Mouse (Mus musculus): ENCODE measurements at regions not wholly inside any gene's neighbourhood (a gene's known extent, or its start where the extent isn't known, plus 50 kb on each side); places are given as distances from the start of the nearest gene placed in this dataset.

- H3K36me3 ChIP-seq (replicated peaks) = no peaks in the 10 kb centered on the region
- no peak overlapping the region for H3K27ac ChIP-seq (replicated peaks)
- no peak for ATAC-seq (ENCODE audit: insufficient read depth)
Measured at GRCm38 (mm10) chr3:60267416-60268174, 185.9 kb downstream of the Sucnr1 start.

GRCm38 (mm10) chr3:60270463-60270862 is 188.8 kb downstream of the Sucnr1 start:
- H3K4me1 ChIP-seq (replicated peaks) = no peaks in the 10 kb centered on the region
- 47% methylated on average over 1 of the region's 1 CpGs for WGBS (ENCODE audit: insufficient replicate concordance)
- H3K9ac ChIP-seq = no peak overlapping the region
- no peak for ATAC-seq (ENCODE audit: insufficient read depth)
- no peak overlapping the region for H3K27ac ChIP-seq (replicated peaks)
- no peak overlapping the region for H3K4me3 ChIP-seq (replicated peaks)
- no peaks in the 10 kb centered on the region for H3K27me3 ChIP-seq
- no peak overlapping the region for H3K4me2 ChIP-seq
- H3K9me3 ChIP-seq (replicated peaks) = no peaks in the 10 kb centered on the region
- no peaks in the 10 kb centered on the region for H3K36me3 ChIP-seq (replicated peaks)

More at GRCm38 (mm10) chr3:60267416-60268174, 185.9 kb downstream of the Sucnr1 start:
- H3K4me3 ChIP-seq (replicated peaks) = no peak overlapping the region
- no peaks in the 10 kb centered on the region for H3K9me3 ChIP-seq (replicated peaks)
- no peaks in the 10 kb centered on the region for H3K27me3 ChIP-seq
- H3K4me1 ChIP-seq (replicated peaks) = no peaks in the 10 kb centered on the region
- H3K4me2 ChIP-seq = no peak overlapping the region
- H3K9ac ChIP-seq = no peak overlapping the region

- 55% methylated on average over 1 of the region's 1 CpGs for WGBS (ENCODE audit: insufficient replicate concordance)
- Histone ChIP-seq H3K9me3 (replicated peaks) (no peaks in the 10 kb centered on the region), H3K27ac (replicated peaks) (no peak overlapping the region), H3K4me3 (replicated peaks) (no peak overlapping the region), H3K4me1 (replicated peaks) (no peaks in the 10 kb centered on the region), H3K36me3 (replicated peaks) (no peaks in the 10 kb centered on the region), H3K27me3 (no peaks in the 10 kb centered on the region), H3K4me2 (no peak overlapping the region), H3K9ac (no peak overlapping the region)
- no peak for ATAC-seq (ENCODE audit: insufficient read depth)
Measured at GRCm38 (mm10) chr3:60273744-60274143, 192.1 kb downstream of the Sucnr1 start.

GRCm38 (mm10) chr3:60275249-60275838 is 193.7 kb downstream of the Sucnr1 start:
- no peak overlapping the region for H3K4me3 ChIP-seq (replicated peaks)
- no peaks in the 10 kb centered on the region for H3K9me3 ChIP-seq (replicated peaks)
- no peaks in the 10 kb centered on the region for H3K36me3 ChIP-seq (replicated peaks)
- no peak for ATAC-seq (ENCODE audit: insufficient read depth)
- H3K27me3 ChIP-seq = no peaks in the 10 kb centered on the region
- no peak overlapping the region for H3K9ac ChIP-seq
- WGBS (ENCODE audit: insufficient replicate concordance) = 64% methylated on average over 6 of the region's 6 CpGs
- H3K4me2 ChIP-seq = no peak overlapping the region
- H3K4me1 ChIP-seq (replicated peaks) = no peaks in the 10 kb centered on the region
- no peak overlapping the region for H3K27ac ChIP-seq (replicated peaks)

- H3K9ac ChIP-seq = no peak overlapping the region
- no peaks in the 10 kb centered on the region for H3K9me3 ChIP-seq (replicated peaks)
- H3K4me2 ChIP-seq = no peak overlapping the region
- H3K4me1 ChIP-seq (replicated peaks) = no peaks in the 10 kb centered on the region
- H3K36me3 ChIP-seq (replicated peaks) = no peaks in the 10 kb centered on the region
- no peak overlapping the region for H3K27ac ChIP-seq (replicated peaks)
- WGBS (ENCODE audit: insufficient replicate concordance) = 72% methylated on average over 1 of the region's 1 CpGs
- no peak for ATAC-seq (ENCODE audit: insufficient read depth)
- H3K4me3 ChIP-seq (replicated peaks) = no peak overlapping the region
- H3K27me3 ChIP-seq = no peaks in the 10 kb centered on the region
Measured at GRCm38 (mm10) chr3:60277791-60278190, 194.8 kb upstream of the Mbnl1 start.

GRCm38 (mm10) chr3:60281229-60281628 is 191.4 kb upstream of the Mbnl1 start:
- Histone ChIP-seq H3K4me3 (replicated peaks) (no peak overlapping the region), H3K27ac (replicated peaks) (no peak overlapping the region), H3K4me1 (replicated peaks) (no peaks in the 10 kb centered on the region), H3K4me2 (no peak overlapping the region), H3K27me3 (no peaks in the 10 kb centered on the region), H3K36me3 (replicated peaks) (no peaks in the 10 kb centered on the region), H3K9ac (no peak overlapping the region), H3K9me3 (replicated peaks) (no peaks in the 10 kb centered on the region)
- ATAC-seq (ENCODE audit: insufficient read depth) = no peak

- Histone ChIP-seq H3K9ac (no peak overlapping the region), H3K9me3 (replicated peaks) (no peaks in the 10 kb centered on the region), H3K4me1 (replicated peaks) (no peaks in the 10 kb centered on the region), H3K36me3 (replicated peaks) (no peaks in the 10 kb centered on the region), H3K27ac (replicated peaks) (no peak overlapping the region), H3K4me3 (replicated peaks) (no peak overlapping the region), H3K4me2 (no peak overlapping the region), H3K27me3 (no peaks in the 10 kb centered on the region)
- 37% methylated on average over 3 of the region's 3 CpGs for WGBS (ENCODE audit: insufficient replicate concordance)
- ATAC-seq (ENCODE audit: insufficient read depth) = no peak
Measured at GRCm38 (mm10) chr3:60281959-60282495, 190.6 kb upstream of the Mbnl1 start.

GRCm38 (mm10) chr3:60292142-60292541 is 180.5 kb upstream of the Mbnl1 start:
- 67% methylated on average over 2 of the region's 2 CpGs for WGBS (ENCODE audit: insufficient replicate concordance)
- H3K9ac ChIP-seq = no peak overlapping the region
- H3K27me3 ChIP-seq = no peaks in the 10 kb centered on the region
- H3K4me3 ChIP-seq (replicated peaks) = no peak overlapping the region
- H3K9me3 ChIP-seq (replicated peaks) = no peaks in the 10 kb centered on the region
- H3K4me1 ChIP-seq (replicated peaks) = no peaks in the 10 kb centered on the region
- no peak overlapping the region for H3K27ac ChIP-seq (replicated peaks)
- H3K36me3 ChIP-seq (replicated peaks) = no peaks in the 10 kb centered on the region
- ATAC-seq (ENCODE audit: insufficient read depth) = no peak
- no peak overlapping the region for H3K4me2 ChIP-seq

- Histone ChIP-seq H3K4me2 (no peak overlapping the region), H3K9me3 (replicated peaks) (no peaks in the 10 kb centered on the region), H3K4me3 (replicated peaks) (no peak overlapping the region), H3K9ac (no peak overlapping the region), H3K4me1 (replicated peaks) (no peaks in the 10 kb centered on the region), H3K27ac (replicated peaks) (no peak overlapping the region), H3K27me3 (no peaks in the 10 kb centered on the region), H3K36me3 (replicated peaks) (no peaks in the 10 kb centered on the region)
- 67% methylated on average over 2 of the region's 2 CpGs for WGBS (ENCODE audit: insufficient replicate concordance)
- no peak for ATAC-seq (ENCODE audit: insufficient read depth)
Measured at GRCm38 (mm10) chr3:60292940-60293339, 179.7 kb upstream of the Mbnl1 start.

GRCm38 (mm10) chr3:60305399-60305798 is 167.2 kb upstream of the Mbnl1 start:
- Histone ChIP-seq H3K4me2 (no peak overlapping the region), H3K27me3 (no peaks in the 10 kb centered on the region), H3K4me3 (replicated peaks) (no peak overlapping the region), H3K36me3 (replicated peaks) (no peaks in the 10 kb centered on the region), H3K9ac (no peak overlapping the region), H3K27ac (replicated peaks) (no peak overlapping the region), H3K4me1 (replicated peaks) (no peaks in the 10 kb centered on the region), H3K9me3 (replicated peaks) (no peaks in the 10 kb centered on the region)
- ATAC-seq (ENCODE audit: insufficient read depth) = no peak
- 78% methylated on average over 3 of the region's 3 CpGs for WGBS (ENCODE audit: insufficient replicate concordance)

GRCm38 (mm10) chr3:60310402-60310801 is 162.2 kb upstream of the Mbnl1 start:
- Histone ChIP-seq H3K27ac (replicated peaks) (no peak overlapping the region), H3K4me1 (replicated peaks) (no peaks in the 10 kb centered on the region), H3K9ac (no peak overlapping the region), H3K9me3 (replicated peaks) (no peaks in the 10 kb centered on the region), H3K36me3 (replicated peaks) (no peaks in the 10 kb centered on the region), H3K4me2 (no peak overlapping the region), H3K27me3 (no peaks in the 10 kb centered on the region), H3K4me3 (replicated peaks) (no peak overlapping the region)
- ATAC-seq (ENCODE audit: insufficient read depth) = no peak
- 68% methylated on average over 3 of the region's 3 CpGs for WGBS (ENCODE audit: insufficient replicate concordance)

- Histone ChIP-seq H3K27ac (replicated peaks) (no peak overlapping the region), H3K4me1 (replicated peaks) (no peaks in the 10 kb centered on the region), H3K4me3 (replicated peaks) (no peak overlapping the region), H3K9ac (no peak overlapping the region), H3K36me3 (replicated peaks) (no peaks in the 10 kb centered on the region), H3K4me2 (no peak overlapping the region), H3K9me3 (replicated peaks) (no peaks in the 10 kb centered on the region), H3K27me3 (no peaks in the 10 kb centered on the region)
- no peak for ATAC-seq (ENCODE audit: insufficient read depth)
- WGBS (ENCODE audit: insufficient replicate concordance) = 42% methylated on average over 3 of the region's 3 CpGs
Measured at GRCm38 (mm10) chr3:60311178-60311577, 161.5 kb upstream of the Mbnl1 start.
